8 mouse cellular contexts compared by ENCODE assay signal in the genomic region with DNA sequence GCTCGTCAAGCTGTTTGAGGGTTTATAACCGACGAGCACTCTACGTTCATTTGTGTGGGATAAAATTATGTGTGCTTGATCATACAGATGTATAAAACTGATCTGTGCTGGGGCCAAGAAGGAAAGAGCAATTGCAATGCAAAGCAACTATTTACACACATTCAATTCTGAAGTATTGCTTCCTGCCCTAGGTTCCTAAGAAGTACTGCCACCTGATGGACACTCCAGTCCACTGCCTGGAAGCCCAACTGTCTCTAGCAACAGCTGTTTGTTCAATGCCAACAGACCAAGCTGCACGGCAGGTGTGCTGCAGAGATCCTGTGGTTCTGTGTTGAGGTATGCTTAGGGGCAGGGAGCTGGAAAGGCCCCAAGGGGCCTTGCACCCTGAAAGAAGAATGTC.
DNase-seq lines count a peak whose midpoint lies in the region; ATAC-seq lines count a peak whose summit lies in the region.

No protein-coding gene starts in this region.

- peak; percentile 40 to 41 for DNase-seq in cerebellum, postnatal 10 days
- DNase-seq in ovary, postnatal 14 days (ENCODE audit: low spot score), result peak; percentile 35
- no peak for DNase-seq in ovary, postnatal 10 days (ENCODE audit: low spot score)
- peak; percentile 42 to 60 for DNase-seq in heart, postnatal 14 days
- peak; percentile 66 for DNase-seq in lung, postnatal 14 days
- no peak for DNase-seq in neural tube, embryonic 10.5 days (ENCODE audit: extremely low spot score, low spot score)
- no peak for DNase-seq in ovary, adult 18-20 months (ENCODE audit: low spot score)

- intact Hi-C loops in heart, postnatal 14 days (cut with DNase I), result loop anchor here (5.0 to 10.0 kb wide), 2 partner anchors 73 to 440 kb away; a partner anchor contains a TSS

- ATAC-seq in cerebellum, adult (ENCODE audit: insufficient number of reproducible peaks, low FRiP score, low TSS enrichment), result no peak

Comparison
In these comparisons a context has a peak if more than half of its experiments do, and no peak if none do; other contexts are left out.
1. DNase-seq: peak in cerebellum, postnatal 10 days (2 of 2), ovary, postnatal 14 days (single experiment), heart, postnatal 14 days (2 of 2) and lung, postnatal 14 days (single experiment); none in ovary, postnatal 10 days (single experiment), neural tube, embryonic 10.5 days (single experiment) and ovary, adult 18-20 months (single experiment).